Mouse (Mus musculus) cerebellum, adult 9-10 months (tissue): ENCODE measurements around the gene Olfr808.

Source experiments
- DNase-seq: peaks from one replicate; pipeline ENCODE4 v3.0.0; 2022

The Olfr808 gene

GRCm38 (mm10) chr10:129765182-129765581 is at the start of gene Olfr808:
TSS of gene Olfr808 (plus strand) at chr10:129765482.
- DNase-seq, result no peak

DNA sequence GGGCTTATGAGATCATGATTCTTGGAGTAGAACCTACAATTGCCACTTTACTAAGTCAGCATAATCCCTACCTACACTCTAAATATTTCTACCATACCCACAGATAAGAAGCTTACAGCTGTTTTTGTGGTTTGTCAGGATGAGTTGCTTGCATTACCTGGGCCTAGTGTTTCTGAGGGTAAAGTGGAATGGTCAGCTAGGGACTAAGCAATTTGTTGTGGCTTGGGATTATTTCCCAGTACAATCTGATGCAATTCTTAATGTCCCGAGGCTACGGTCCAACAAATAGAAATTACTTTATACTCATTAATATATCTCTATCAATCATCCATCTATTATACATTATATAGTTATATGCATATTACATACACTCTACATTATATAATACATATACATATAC is 36.0 kb upstream of the Olfr808 start, which contains the start of gene Olfr805:
Gene Olfr805, minus strand, starts transcription at position 101 of the 400 bp plus-strand sequence.
- no peak for DNase-seq

GRCm38 (mm10) chr10:129741821-129742220 is 23.5 kb upstream of the Olfr808 start, which contains the start of gene Olfr806:
TSS of gene Olfr806 (minus strand) at chr10:129741921.
- DNase-seq, result no peak

DNA sequence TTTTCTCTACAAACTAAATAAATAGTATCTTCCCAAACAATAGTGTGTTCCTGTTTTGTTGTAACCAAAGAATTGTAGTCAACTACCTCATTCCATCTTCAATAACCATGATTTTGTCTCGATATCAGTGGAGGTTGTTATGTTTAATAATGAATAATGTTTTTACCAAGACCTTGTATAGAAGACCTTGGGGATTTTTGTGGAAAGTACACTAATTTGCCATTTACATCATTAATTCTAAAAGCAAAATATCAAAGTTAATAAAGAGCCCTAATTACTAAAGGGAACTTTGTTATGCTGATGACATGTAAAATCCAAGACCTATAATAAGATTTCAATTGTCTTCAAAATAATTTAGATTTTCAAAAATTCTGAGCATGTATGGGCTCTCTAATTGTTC is 7.6 kb upstream of the Olfr808 start, which contains the start of gene Olfr807:
Gene Olfr807, minus strand, starts transcription at position 101 of the 400 bp plus-strand sequence.
- no peak for DNase-seq

DNA sequence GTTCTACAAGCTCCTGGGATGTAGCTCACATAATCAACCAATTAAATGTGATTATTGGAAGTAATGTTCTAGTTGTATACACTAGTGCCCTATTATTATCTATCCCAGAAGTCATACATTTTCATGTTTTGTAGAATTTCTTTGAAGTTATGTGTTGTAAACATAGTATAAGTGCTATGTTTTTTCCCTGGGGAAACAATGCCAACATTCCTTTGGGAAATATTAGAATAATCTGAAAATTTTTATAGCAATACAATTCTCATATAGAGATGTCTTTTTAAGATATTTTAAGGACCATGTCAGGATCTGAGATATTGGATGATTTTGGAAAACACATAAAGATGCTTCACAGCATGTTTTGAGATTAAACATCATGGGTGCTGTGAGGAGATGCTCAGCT is 9.1 kb downstream of the Olfr808 start, which contains the start of gene Olfr809:
Gene Olfr809, plus strand, starts transcription at position 301 of the 400 bp plus-strand sequence.
- no peak for DNase-seq

DNA sequence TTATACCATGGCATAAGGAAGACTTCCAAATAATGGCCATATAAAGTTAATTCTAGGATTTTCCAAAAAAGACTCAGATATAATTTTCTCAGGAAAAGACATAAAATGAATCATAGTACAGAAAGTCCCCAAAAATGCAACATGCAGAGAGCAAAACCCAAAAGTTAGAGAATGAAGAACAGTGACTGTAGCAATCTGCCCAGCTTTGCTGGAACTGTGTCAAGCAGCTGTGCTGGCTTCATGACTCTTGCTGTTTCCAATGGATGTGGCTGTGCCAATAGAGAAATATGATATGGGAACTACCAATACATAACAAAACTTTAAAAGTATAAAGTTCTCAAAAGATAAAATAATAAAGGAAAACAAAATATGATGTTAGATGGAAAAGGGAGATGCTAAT is 12.8 kb downstream of the Olfr808 start:
- no peak for DNase-seq

DNA sequence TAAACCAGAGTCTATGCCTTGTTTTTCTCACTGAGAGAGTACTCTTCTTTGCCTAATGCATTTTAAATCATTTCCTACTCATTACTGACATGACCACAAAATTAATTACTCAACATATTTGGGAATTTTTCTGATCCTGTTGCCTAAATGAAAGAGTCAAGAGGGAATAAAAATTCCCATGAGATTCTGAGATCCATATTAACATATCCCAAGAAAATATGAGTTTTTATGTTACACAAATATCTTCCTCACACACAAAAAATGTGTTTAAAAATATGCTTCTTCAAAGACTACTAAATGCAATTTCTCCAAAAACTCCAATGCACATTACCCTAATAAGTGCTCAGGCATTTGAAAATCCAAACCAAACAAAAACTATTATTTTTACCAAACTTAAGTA is 29.5 kb downstream of the Olfr808 start, which contains the start of gene Olfr810:
Gene Olfr810, minus strand, starts transcription at position 101 of the 400 bp plus-strand sequence.
- DNase-seq, result no peak

GRCm38 (mm10) chr10:129804296-129804695 is 39.0 kb downstream of the Olfr808 start, which contains the start of gene Olfr811:
TSS of gene Olfr811 (minus strand) at chr10:129804396.
- DNase-seq, result no peak
